Mouse (Mus musculus): ENCODE data around the gene Ush1g. TPM values are rescaled to one million over a fixed set of nuclear protein-coding genes. Genes with fewer than 3 reads are reported as not detected.

Ush1g gene
- polyA plus RNA-seq, 1 experiment from 2014 or later = 0.04 TPM

GRCm38 (mm10) chr11:115283486-115283765, 38.4 kb downstream of the Ush1g start:
- DNase-seq (ENCODE audit: low spot score) = no peak
- 77% methylated on average over 9 of the region's 9 CpGs for WGBS
- no peaks in the 10 kb centered on the region for H3K27me3 ChIP-seq (replicated peaks; ENCODE audit: low read depth, poor library complexity, severe bottlenecking)

GRCm38 (mm10) chr11:115282723-115283485, 38.9 kb downstream of the Ush1g start:
- no peaks in the 10 kb centered on the region for H3K27me3 ChIP-seq (replicated peaks; ENCODE audit: low read depth, poor library complexity, severe bottlenecking)
- no peak overlapping the region for H3K4me3 ChIP-seq
- no peaks in the 10 kb centered on the region for H3K9me3 ChIP-seq
- WGBS = 85% methylated on average over 8 of the region's 8 CpGs
- H3K4me1 ChIP-seq = peaks cover 7% of the 10 kb centered on the region
- no peak overlapping the region for H3K27ac ChIP-seq (replicated peaks)
- DNase-seq (ENCODE audit: low spot score) = no peak
- H3K36me3 ChIP-seq (replicated peaks) = no peaks in the 10 kb centered on the region; the same call in 1 of the 2 replicates

More at GRCm38 (mm10) chr11:115283486-115283765, 38.4 kb downstream of the Ush1g start:
- no peak overlapping the region for H3K4me3 ChIP-seq
- H3K4me1 ChIP-seq = peaks cover 3% of the 10 kb centered on the region; the same call in 1 of the 2 replicates
- no peaks in the 10 kb centered on the region; the same call in 1 of the 2 replicates for H3K36me3 ChIP-seq (replicated peaks)
- H3K9me3 ChIP-seq = no peaks in the 10 kb centered on the region
- H3K27ac ChIP-seq (replicated peaks) = no peak overlapping the region

DNA sequence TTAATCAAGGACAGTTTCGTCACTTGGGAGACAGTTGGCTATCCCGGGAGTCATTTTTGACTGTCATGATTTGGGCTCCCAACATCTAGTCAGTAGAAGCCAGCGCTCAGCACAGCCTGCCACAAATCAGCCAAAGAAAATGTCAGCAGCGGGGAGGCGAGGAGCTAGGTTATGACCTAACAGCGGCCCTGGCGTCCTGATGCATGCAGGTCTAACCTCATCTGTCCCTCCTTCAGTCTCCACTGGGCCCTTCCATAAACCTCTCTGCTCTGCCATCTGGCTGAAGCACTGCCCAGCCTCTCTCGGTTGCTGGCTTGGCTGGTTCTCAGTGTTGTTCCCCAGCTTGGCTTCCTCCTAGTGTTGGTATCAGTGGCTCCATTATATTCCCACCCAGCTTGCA, 39.5 kb downstream of the Ush1g start:
- no peak overlapping the region for H3K4me3 ChIP-seq
- no peak overlapping the region for H3K27ac ChIP-seq (replicated peaks)
- H3K27me3 ChIP-seq (replicated peaks; ENCODE audit: low read depth, poor library complexity, severe bottlenecking) = no peaks in the 10 kb centered on the region
- H3K4me1 ChIP-seq = peaks cover 11% of the 10 kb centered on the region
- DNase-seq (ENCODE audit: low spot score) = no peak
- no peaks in the 10 kb centered on the region; the same call in 1 of the 2 replicates for H3K36me3 ChIP-seq (replicated peaks)
- no peaks in the 10 kb centered on the region for H3K9me3 ChIP-seq
- WGBS = 78% methylated on average over 8 of the region's 8 CpGs

DNA sequence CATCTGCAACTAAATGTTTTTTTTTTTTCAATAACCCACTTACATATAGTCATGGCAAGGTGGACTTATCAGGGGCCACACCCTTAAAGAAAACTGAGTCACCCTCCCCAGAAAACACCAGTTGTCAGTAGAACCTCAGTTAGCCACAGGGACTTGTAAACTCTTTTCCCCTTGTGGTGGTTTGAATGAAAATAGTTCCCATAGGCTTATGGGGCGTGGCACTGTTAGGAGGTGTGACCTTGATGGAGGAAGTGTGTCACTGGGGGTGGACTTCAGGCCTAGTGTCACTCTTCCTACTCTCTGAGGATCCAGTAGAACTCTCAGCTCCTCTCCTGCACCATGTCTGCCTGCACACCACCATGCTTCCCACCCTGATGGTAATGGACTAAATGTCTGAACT, 42.1 kb downstream of the Ush1g start:
- no peak for DNase-seq (ENCODE audit: low spot score)
- Histone ChIP-seq H3K27ac (replicated peaks) (no peak overlapping the region), H3K27me3 (replicated peaks; ENCODE audit: low read depth, poor library complexity, severe bottlenecking) (no peaks in the 10 kb centered on the region), H3K4me3 (no peak overlapping the region), H3K9me3 (no peaks in the 10 kb centered on the region), H3K36me3 (replicated peaks) (no peaks in the 10 kb centered on the region; the same call in 1 of the 2 replicates), H3K4me1 (peaks cover 30% of the 10 kb centered on the region)
- 77% methylated on average over 1 of the region's 1 CpGs for WGBS

DNA sequence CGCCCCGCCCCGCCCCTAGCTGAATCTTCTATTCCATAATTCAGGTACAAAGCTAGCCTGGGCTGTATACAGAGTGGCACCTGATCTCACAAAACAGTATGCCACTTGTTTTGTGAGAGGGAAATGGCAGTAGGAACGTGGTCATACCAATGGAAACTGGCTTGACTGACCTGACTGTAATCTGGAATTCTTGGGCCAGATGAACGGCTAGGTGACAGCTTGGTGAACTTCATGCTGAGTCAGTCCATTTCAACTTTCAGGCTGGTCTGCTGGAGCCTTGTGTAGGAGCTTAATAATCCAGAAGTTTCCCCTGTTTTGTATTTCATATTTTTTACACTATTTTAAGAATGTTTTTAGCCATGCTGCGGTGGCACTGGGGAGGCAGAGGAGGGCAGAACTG, 43.7 kb downstream of the Ush1g start:
- peaks cover 36% of the 10 kb centered on the region for H3K4me1 ChIP-seq
- H3K4me3 ChIP-seq = peak overlapping the region; percentile 85
- no peaks in the 10 kb centered on the region; the same call in 1 of the 2 replicates for H3K36me3 ChIP-seq (replicated peaks)
- DNase-seq (ENCODE audit: low spot score) = no peak
- no peaks in the 10 kb centered on the region for H3K27me3 ChIP-seq (replicated peaks; ENCODE audit: low read depth, poor library complexity, severe bottlenecking)
- no peak overlapping the region for H3K27ac ChIP-seq (replicated peaks)
- 74% methylated on average over 6 of the region's 6 CpGs for WGBS
- H3K9me3 ChIP-seq = no peaks in the 10 kb centered on the region

DNA sequence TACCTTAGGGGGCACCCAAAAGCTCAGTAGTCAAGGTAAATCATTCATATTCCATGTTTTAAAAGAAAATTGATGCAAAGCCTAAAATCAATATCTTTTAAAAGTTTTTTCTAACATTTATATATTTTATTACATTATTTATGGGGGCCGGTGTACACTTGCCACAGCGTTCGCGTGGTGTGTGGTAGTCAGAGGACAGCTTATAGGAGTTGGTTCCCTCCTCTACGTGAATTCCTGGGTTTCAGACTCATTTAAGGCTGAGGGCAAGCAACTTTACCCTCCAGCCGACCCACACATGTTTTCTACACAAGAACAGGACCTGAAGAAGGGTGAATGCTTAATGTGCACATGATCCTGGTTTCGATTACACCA, 44.3 kb downstream of the Ush1g start:
- DNase-seq (ENCODE audit: low spot score) = no peak
- no peaks in the 10 kb centered on the region; the same call in 1 of the 2 replicates for H3K36me3 ChIP-seq (replicated peaks)
- peaks cover 40% of the 10 kb centered on the region for H3K4me1 ChIP-seq
- H3K4me3 ChIP-seq = peak overlapping the region; percentile 85
- H3K27me3 ChIP-seq (replicated peaks; ENCODE audit: low read depth, poor library complexity, severe bottlenecking) = no peaks in the 10 kb centered on the region; the same call in 1 of the 2 replicates
- H3K27ac ChIP-seq (replicated peaks) = peak overlapping the region; percentile 92
- H3K9me3 ChIP-seq = no peaks in the 10 kb centered on the region
- 23% methylated on average over 7 of the region's 7 CpGs for WGBS

GRCm38 (mm10) chr11:115276780-115277603, 44.8 kb downstream of the Ush1g start, which contains the start of gene Fdxr:
Gene Fdxr (minus strand): TSS chr11:115277050.
- H3K36me3 ChIP-seq (replicated peaks) = no peaks in the 10 kb centered on the region; the same call in 1 of the 2 replicates
- H3K27ac ChIP-seq (replicated peaks) = peak within 1 kb of the TSS; percentile 92
- peaks cover 40% of the 10 kb centered on the region for H3K4me1 ChIP-seq
- DNase-seq (ENCODE audit: low spot score) = peak; percentile 98
- H3K27me3 ChIP-seq (replicated peaks; ENCODE audit: low read depth, poor library complexity, severe bottlenecking) = no peaks in the 10 kb centered on the region; the same call in 1 of the 2 replicates
- H3K9me3 ChIP-seq = no peaks in the 10 kb centered on the region
- WGBS = under 1% methylated on average over 42 of the region's 42 CpGs
- peak within 1 kb of the TSS; percentile 85 for H3K4me3 ChIP-seq

GRCm38 (mm10) chr11:115275954-115276353, 45.9 kb downstream of the Ush1g start:
- WGBS = 62% methylated on average over 3 of the region's 3 CpGs
- DNase-seq (ENCODE audit: low spot score) = no peak
- peak overlapping the region; percentile 92; the same call in 1 of the 2 replicates for H3K27ac ChIP-seq (replicated peaks)
- peaks cover 40% of the 10 kb centered on the region for H3K4me1 ChIP-seq
- H3K36me3 ChIP-seq (replicated peaks) = peaks cover 7% of the 10 kb centered on the region; the same call in 1 of the 2 replicates
- peak overlapping the region; percentile 85 for H3K4me3 ChIP-seq
- H3K27me3 ChIP-seq (replicated peaks; ENCODE audit: low read depth, poor library complexity, severe bottlenecking) = no peaks in the 10 kb centered on the region; the same call in 1 of the 2 replicates
- H3K9me3 ChIP-seq = no peaks in the 10 kb centered on the region

DNA sequence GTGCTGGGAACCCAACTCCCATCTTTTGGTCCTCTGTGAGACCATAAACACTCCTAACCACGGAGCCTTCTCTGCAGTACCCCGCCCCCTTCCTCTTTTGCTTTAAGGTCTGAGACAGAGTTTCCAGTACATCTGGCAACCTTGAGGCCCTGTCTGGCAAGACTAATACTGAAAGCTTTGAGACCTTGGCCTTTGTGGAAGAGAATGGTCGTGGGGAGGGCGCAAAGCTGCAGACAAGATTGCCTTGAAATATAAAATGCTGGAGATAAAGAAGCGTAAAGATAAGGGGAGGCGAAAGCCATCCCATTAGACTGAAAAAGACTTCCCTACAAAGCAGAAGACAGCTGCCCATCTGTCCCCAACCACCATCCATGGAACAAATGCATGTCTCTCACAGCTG, 46.3 kb downstream of the Ush1g start:
- H3K4me1 ChIP-seq = peaks cover 40% of the 10 kb centered on the region
- H3K36me3 ChIP-seq (replicated peaks) = peaks cover 7% of the 10 kb centered on the region; the same call in 1 of the 2 replicates
- H3K4me3 ChIP-seq = peak overlapping the region; percentile 85; the same call in 1 of the 2 replicates
- 84% methylated on average over 6 of the region's 6 CpGs for WGBS
- DNase-seq (ENCODE audit: low spot score) = no peak
- no peaks in the 10 kb centered on the region; the same call in 1 of the 2 replicates for H3K27me3 ChIP-seq (replicated peaks; ENCODE audit: low read depth, poor library complexity, severe bottlenecking)
- H3K27ac ChIP-seq (replicated peaks) = no peak overlapping the region
- H3K9me3 ChIP-seq = no peaks in the 10 kb centered on the region

DNA sequence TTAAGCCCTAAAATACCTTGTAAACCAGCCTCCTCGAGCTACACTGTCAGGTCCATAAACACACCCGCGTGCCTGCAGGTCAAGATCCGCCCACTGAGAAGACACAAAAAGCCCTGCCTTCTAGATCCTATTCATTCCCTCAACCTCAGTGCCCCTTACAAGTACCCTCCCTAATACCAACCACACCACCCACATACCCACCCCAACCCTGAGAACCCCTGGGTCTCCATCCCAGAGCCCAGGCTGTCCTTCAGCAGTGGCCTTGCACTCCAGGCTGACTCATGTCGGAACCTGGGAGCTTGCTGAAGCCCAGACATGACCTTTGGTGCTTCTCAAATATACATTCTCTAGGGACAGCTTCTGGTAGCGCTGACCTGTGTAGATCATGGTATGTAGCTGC, 47.1 kb downstream of the Ush1g start:
- Histone ChIP-seq H3K4me3 (no peak overlapping the region), H3K9me3 (no peaks in the 10 kb centered on the region), H3K4me1 (peaks cover 48% of the 10 kb centered on the region), H3K36me3 (replicated peaks) (peaks cover 7% of the 10 kb centered on the region; the same call in 1 of the 2 replicates), H3K27ac (replicated peaks) (no peak overlapping the region), H3K27me3 (replicated peaks; ENCODE audit: low read depth, poor library complexity, severe bottlenecking) (peaks cover 6% of the 10 kb centered on the region)
- DNase-seq (ENCODE audit: low spot score) = no peak
- 85% methylated on average over 6 of the region's 6 CpGs for WGBS

DNA sequence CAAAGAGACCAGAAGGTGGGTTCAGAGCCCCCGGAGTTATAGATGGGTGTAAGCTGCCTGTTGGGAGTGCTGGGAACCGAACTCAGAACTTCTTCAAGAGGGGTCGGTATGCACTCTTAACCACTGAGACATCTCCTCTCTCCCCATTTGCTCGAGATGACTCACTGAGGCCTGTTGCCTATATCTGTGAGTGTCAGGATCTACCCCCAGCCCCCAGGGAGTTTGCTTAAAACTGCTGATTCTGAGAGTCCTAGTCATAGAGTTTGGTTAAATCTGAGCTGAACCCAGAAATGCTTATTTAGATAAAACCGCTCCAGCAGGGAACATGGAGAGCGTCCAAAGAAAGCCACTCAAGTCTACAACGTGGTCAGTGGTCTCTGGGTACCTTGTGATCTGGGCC, 47.7 kb downstream of the Ush1g start:
- Histone ChIP-seq H3K27me3 (replicated peaks; ENCODE audit: low read depth, poor library complexity, severe bottlenecking) (peaks cover 12% of the 10 kb centered on the region), H3K9me3 (no peaks in the 10 kb centered on the region), H3K36me3 (replicated peaks) (peaks cover 12% of the 10 kb centered on the region), H3K27ac (replicated peaks) (no peak overlapping the region), H3K4me1 (peaks cover 48% of the 10 kb centered on the region), H3K4me3 (no peak overlapping the region)
- 88% methylated on average over 7 of the region's 7 CpGs for WGBS
- DNase-seq (ENCODE audit: low spot score) = no peak

DNA sequence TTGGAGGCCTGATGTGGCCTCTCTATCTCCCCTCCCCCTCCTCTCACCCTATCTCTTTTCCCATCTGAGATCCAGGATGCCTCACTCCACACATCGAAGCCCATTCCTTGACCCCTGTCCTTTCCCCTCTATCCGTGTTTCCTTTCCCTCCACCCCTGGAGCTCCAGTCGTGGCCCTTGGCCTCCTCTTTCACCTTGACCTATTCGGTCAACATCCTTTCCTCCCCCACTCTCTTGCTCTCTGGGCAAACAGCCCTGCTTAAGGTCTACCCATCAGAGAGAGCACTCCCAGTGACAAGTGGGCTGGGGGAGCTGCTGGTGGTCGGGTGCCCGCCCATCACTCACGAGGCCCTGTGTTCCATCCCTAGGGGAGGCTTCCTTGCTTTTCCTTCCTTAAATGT, 48.1 kb downstream of the Ush1g start:
- Histone ChIP-seq H3K4me3 (no peak overlapping the region), H3K9me3 (no peaks in the 10 kb centered on the region), H3K36me3 (replicated peaks) (peaks cover 17% of the 10 kb centered on the region), H3K4me1 (peaks cover 48% of the 10 kb centered on the region), H3K27ac (replicated peaks) (no peak overlapping the region), H3K27me3 (replicated peaks; ENCODE audit: low read depth, poor library complexity, severe bottlenecking) (peaks cover 16% of the 10 kb centered on the region)
- 61% methylated on average over 7 of the region's 7 CpGs for WGBS
- no peak for DNase-seq (ENCODE audit: low spot score)

Data from embryonic facial prominence, embryonic 10.5 days (tissue).